Mouse (Mus musculus) MN1 (cell line): ENCODE measurements around the gene Rimklb.
A peak's percentile ranks its signal among the peaks of the same experiment; 100 is the strongest.
"Not testable (repeated sequence)": the region's sequence is repeated elsewhere in the genome, so short reads cannot be mapped to it uniquely, and the experiment has no call there.

Source experiments
- DNase-seq: peaks from one replicate; pipeline ENCODE4 v3.0.0-alpha.2; 2016; ENCODE audit warnings: low spot score

The Rimklb gene

GRCm38 (mm10) chr6:122496501-122496900, 2.1 kb downstream of the Rimklb start:
- DNase-seq = peak; percentile 13

DNA sequence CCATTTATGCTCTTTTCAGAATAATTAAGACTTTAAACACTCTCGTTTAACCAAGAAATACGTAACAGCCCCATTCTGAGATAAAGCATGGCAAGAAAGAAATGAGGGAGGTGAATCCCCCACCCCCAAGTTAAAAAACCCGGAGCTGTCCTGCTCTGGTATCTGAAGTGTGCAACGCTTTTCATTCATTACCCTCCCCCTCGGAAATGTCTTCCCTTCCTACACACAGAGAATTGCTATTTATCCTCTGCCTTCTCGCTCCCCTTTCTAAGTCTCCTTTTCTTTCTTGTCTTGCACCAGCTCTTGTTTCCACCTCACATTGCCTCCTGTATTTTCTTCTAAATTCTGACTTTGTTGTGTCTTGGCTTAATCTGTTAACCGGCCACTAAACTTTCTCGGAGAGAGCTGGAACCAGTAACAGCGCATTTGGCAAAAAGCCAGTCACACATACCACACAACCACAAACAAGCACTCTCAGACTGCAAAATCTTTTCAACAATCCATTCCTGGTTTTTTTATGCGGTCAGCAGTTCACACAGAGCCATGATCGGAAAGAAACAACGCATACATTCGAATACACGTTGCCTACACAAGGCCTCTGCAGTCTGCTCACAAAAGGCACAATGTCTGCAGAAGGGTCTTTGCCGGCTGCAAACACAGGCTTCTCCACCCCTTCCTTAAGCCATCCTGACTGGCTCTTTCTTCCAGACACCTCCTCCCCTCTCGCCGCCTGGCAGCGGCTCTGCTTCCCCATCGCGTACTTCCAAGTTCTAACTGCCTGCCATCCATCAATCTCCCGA, 3.3 kb downstream of the Rimklb start:
- no peak for DNase-seq

DNA sequence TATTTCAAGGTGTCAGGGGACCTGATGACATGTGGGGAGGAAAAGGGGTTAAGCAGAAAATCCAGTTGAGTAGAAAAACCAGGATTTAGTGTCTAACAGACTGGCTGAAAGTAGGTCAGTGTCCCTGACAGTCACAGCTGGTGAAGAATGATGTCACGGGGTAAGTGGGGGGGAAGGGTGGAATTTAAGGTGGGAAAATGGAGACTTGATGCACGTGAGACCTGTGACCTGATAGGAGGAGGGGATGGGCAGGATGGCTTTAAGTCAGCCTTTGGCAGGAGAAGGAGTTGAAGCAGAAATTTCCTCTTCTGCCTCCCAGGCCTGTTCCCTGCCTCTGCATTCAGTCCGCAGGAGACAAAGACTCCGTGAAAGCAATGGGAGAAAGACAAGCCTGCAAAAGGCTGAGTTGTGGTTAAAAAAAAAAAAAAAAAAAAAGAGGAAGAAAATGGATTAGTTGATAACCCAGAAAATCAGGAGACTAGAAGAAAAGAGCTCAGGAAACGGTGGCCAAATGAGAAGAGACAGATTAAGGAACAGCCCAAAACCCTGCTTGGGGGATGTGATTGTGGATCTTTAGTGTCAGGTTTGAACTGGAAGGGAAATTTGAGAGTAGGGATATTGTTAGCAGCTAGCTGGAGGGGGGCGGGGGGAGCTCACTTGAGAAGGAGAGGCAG, 4.6 kb downstream of the Rimklb start:
- DNase-seq = no peak

DNA sequence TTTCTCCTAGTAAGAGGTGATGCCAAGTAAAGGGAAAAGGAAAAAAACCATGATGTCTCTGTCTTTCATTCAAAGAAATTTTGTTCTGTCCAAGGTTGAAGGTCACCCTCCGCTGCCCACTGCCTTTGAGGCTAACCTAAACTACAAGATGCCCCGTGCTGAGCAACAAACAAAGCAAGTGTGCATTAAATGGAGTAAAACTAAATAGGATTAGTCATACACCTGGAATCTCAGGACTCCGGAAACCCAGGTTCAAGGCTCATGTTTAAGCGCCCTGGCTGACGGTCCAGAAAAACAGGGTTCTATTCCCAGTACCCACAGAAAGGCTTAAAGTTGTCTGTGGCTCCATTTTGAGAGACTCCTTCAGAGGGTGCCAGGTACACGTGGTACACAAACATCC, 6.1 kb downstream of the Rimklb start:
- DNase-seq = no peak

- DNase-seq = no peak
Observed at GRCm38 (mm10) chr6:122491557-122491956, 7.0 kb downstream of the Rimklb start.

GRCm38 (mm10) chr6:122490929-122491512, 7.5 kb downstream of the Rimklb start:
- DNase-seq = no peak

- DNase-seq = no peak
Observed at GRCm38 (mm10) chr6:122486297-122487117, 12.1 kb downstream of the Rimklb start.

- DNase-seq = no peak
Observed at GRCm38 (mm10) chr6:122485401-122486296, 12.9 kb downstream of the Rimklb start.

DNA sequence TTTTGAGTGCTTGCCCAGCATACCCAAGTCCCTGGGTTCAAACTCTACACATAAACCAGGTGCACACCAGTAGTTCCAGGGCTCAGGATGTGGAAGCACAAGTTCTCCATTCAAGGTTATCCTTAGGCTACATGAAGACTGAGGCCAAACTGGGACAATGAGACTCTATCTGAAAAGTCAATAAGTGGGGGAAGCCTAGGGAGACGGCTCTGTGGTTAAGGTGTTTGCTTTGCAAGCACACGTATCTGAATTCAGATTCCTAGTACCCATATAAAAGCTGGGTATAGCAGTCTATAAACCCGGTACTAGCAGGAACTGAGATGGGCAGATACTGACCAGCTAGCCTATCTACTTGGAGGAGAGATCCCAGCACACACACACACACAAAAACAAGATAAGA, 20.5 kb downstream of the Rimklb start:
- DNase-seq = no peak

GRCm38 (mm10) chr6:122471461-122471860, 27.1 kb downstream of the Rimklb start:
- DNase-seq = not testable (repeated sequence)

DNA sequence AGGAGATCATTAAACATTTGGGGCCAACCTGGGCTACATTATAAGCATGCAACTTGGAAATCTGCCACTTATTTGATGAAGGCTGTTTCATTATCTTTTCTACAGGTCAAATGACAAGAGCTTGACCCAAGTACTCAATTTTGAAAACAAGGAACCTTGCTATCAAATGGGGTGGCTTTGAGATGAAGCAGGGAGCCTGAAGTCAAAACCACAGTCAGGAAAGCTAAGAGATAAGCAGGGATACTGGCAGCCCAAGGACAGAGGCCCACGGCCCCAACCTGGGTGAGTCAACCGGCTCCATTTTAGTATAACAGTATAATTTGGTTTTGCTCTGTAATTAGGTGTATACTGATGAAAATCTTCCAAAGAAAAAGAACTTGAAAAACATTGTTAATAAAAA, 28.3 kb downstream of the Rimklb start:
- no peak for DNase-seq

- no peak for DNase-seq
Observed at GRCm38 (mm10) chr6:122469030-122469640, 29.4 kb downstream of the Rimklb start.

GRCm38 (mm10) chr6:122466092-122466713, 32.4 kb downstream of the Rimklb start:
- no peak for DNase-seq

DNA sequence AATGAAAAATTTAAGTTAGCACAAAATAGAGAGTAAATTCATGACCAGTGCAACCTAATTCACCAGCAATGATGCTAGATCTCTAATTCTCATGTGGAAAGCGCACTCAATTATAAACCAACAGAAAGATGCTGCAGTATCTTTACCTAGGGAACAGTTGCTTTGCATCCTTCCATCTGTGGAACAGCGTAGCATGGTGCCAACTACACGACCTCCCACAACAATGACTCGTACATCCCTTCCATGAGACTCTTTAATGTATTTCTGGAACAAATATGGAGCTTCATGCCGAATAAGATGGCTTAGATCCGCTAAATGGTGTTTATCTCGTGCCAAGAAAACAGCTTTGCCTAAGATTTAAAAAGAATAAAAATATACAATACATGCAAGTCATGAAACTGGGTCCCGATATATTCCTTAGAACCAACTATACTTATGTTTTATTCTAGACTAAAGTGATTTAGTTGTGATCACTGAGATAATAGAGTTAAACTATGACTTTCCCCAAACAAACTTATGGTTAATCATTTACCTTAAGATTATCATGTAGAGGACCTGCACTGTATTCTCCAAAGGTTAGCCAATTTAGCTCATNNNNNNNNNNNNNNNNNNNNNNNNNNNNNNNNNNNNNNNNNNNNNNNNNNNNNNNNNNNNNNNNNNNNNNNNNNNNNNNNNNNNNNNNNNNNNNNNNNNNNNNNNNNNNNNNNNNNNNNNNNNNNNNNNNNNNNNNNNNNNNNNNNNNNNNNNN, 39.4 kb downstream of the Rimklb start:
- DNase-seq = no peak

- no peak for DNase-seq
Observed at GRCm38 (mm10) chr6:122447848-122448247, 50.7 kb downstream of the Rimklb start.

DNA sequence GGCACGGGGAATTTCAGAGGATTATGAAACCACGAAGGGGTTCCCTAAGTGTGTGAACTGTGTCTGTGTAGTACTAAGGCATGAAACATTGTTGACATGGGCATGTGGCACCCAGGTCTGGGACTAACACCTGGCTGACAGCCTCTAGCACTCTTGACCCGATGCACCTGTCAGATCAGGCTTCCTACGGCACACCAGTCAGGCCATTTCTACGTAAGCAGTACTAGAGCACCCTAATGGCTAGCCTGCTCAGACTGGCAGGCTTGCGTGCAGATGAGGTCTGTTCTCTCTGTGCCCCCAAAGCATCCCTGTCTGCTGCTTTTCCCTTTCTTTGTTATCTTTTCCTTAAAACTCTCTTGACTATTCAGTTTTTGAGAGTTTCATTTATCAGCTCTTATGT, 53.3 kb downstream of the Rimklb start:
- DNase-seq = no peak

- no peak for DNase-seq
Observed at GRCm38 (mm10) chr6:122440632-122441226, 57.8 kb downstream of the Rimklb start.

GRCm38 (mm10) chr6:122439249-122439648, 59.3 kb downstream of the Rimklb start:
- no peak for DNase-seq

DNA sequence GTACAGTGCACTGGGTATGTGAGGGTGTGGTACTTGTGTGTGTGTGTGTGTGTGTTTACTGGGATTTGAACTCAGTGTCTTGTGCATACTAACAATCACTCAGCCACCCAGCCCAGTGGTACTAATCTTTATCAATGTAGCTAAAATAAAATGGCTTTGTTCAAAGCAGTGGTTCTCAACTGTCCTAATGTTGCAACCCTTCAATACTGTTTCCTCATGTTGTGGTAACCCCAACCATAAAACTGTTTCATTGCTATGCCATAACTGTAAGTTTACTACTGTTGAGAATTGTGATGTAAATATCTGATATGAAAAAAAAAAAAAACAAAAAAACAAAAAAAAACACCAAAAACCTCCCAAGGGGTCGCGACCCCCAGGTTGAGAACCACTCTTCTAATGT, 63.3 kb downstream of the Rimklb start:
- no peak for DNase-seq
